Comparison of ENCODE assay signal across 8 mouse cellular contexts in genomic region chr9:31858720-31859340, GRCm38 (mm10). TPM values are rescaled to one million over a fixed set of nuclear protein-coding genes. Genes with fewer than 3 reads are reported as not detected.
DNase-seq lines count a peak whose midpoint lies in the region; ATAC-seq and TF ChIP-seq lines count a peak whose summit lies in the region.

No protein-coding gene starts in this region.

- peaks cover 17% of the 10 kb centered on the region; the same call in 1 of the 2 replicates for H3K4me1 ChIP-seq in kidney, embryonic 15.5 days
- H3K4me1 ChIP-seq in forebrain, postnatal 0 days (ENCODE audit: insufficient read depth) = peaks cover 7% of the 10 kb centered on the region

- DNase-seq in kidney, adult 11 months = no peak
- peak; percentile 77 for DNase-seq in ZHBTc4 (ENCODE audit: low read depth, low spot score)
- DNase-seq in forebrain, postnatal 0 days = peak; percentile 50
- peak; percentile 16 to 67 for DNase-seq in left cerebral cortex, postnatal 10 days (ENCODE audit: extremely low spot score in 1 of 2, low spot score in 2 of 2)
- no peak for DNase-seq in T-cell, adult 2 months (ENCODE audit: low spot score)

- no peak for TF ChIP-seq POLR2A in myocyte (IDR thresholded peaks at IDR 0.05; ENCODE audit: insufficient read length, low read depth)

- H3ac ChIP-seq in myocyte (ENCODE audit: control insufficient read depth, insufficient read length) = no peak overlapping the region

- no peaks in the 10 kb centered on the region for H3K36me3 ChIP-seq in kidney, embryonic 15.5 days
- no peaks in the 10 kb centered on the region for H3K36me3 ChIP-seq in forebrain, postnatal 0 days (ENCODE audit: insufficient read depth)
- H3K36me3 ChIP-seq in myocyte (ENCODE audit: control insufficient read depth, insufficient read depth) = no peaks in the 10 kb centered on the region

- H3K9ac ChIP-seq in kidney, embryonic 15.5 days = no peak overlapping the region
- H3K9ac ChIP-seq in forebrain, postnatal 0 days = no peak overlapping the region

- intact Hi-C loops in left cerebral cortex, postnatal 10 days (cut with DNase I) = no loop called here

- H3K79me2 ChIP-seq in myocyte (ENCODE audit: control insufficient read depth, insufficient read depth) = no peaks in the 10 kb centered on the region

- ATAC-seq in kidney, embryonic 15.5 days (replicated peaks; ENCODE audit: low FRiP score) = peak; percentile 10; the same call in 1 of the 2 replicates
- ATAC-seq in forebrain, postnatal 0 days = peak; percentile 72
- no peak for ATAC-seq in erythroid progenitor cell, adult 5-6 weeks (replicated peaks; ENCODE audit: low FRiP score, poor library complexity, severe bottlenecking)

- H3K9me3 ChIP-seq in kidney, embryonic 15.5 days (replicated peaks) = no peaks in the 10 kb centered on the region
- no peaks in the 10 kb centered on the region for H3K9me3 ChIP-seq in forebrain, postnatal 0 days (ENCODE audit: low read length)

- H3K4me2 ChIP-seq in kidney, embryonic 15.5 days = peak overlapping the region; percentile 54
- H3K4me2 ChIP-seq in forebrain, postnatal 0 days (ENCODE audit: low read depth) = peak overlapping the region; percentile 45
- peak overlapping the region; percentile 3 for H3K4me2 ChIP-seq in myocyte (ENCODE audit: low read depth)

- H3K27me3 ChIP-seq in kidney, embryonic 15.5 days = peaks cover 11% of the 10 kb centered on the region; the same call in 1 of the 2 replicates
- H3K27me3 ChIP-seq in forebrain, postnatal 0 days (ENCODE audit: insufficient read depth, low read length) = no peaks in the 10 kb centered on the region
- peaks cover 18% of the 10 kb centered on the region for H3K27me3 ChIP-seq in myocyte (ENCODE audit: control insufficient read depth, insufficient read depth, insufficient read length)

- peak overlapping the region; percentile 23 for H3K4me3 ChIP-seq in kidney, embryonic 15.5 days (replicated peaks)
- peak overlapping the region; percentile 6; the same call in 1 of the 2 replicates for H3K4me3 ChIP-seq in forebrain, postnatal 0 days (ENCODE audit: low read depth, low read length)
- no peak overlapping the region for H3K4me3 ChIP-seq in myocyte

- peak; percentile 73 for TF ChIP-seq CTCF in forebrain, postnatal 0 days (IDR thresholded peaks at IDR 0.05; ENCODE audit: low read depth)

- no peak overlapping the region for H3K27ac ChIP-seq in kidney, embryonic 15.5 days
- no peak overlapping the region for H3K27ac ChIP-seq in forebrain, postnatal 0 days (ENCODE audit: low read depth, low read length)

- 7% methylated on average over 20 of the region's 20 CpGs for WGBS in kidney, embryonic 15.5 days
- WGBS in forebrain, postnatal 0 days = 7% methylated on average over 20 of the region's 20 CpGs

TF ChIP-seq in myocyte, 11 proteins besides CTCF, POLR2A, EP300 and RAD21:
- TF ChIP-seq CEBPB (IDR thresholded peaks at IDR 0.05; ENCODE audit: insufficient read depth, poor library complexity, severe bottlenecking) (no peak), TCF3 (IDR thresholded peaks at IDR 0.05; ENCODE audit: insufficient read length, low read depth) (no peak), POLR2AphosphoS2 (IDR thresholded peaks at IDR 0.05; ENCODE audit: insufficient read length, low read depth) (no peak), MYOD1 (IDR thresholded peaks at IDR 0.05; ENCODE audit: control insufficient read depth in 1 of 3, insufficient read length in 2 of 3, low read depth in 2 of 3) (no peak), REST (IDR thresholded peaks at IDR 0.05; ENCODE audit: insufficient read depth, insufficient read length) (no peak), MAX (IDR thresholded peaks at IDR 0.05; ENCODE audit: low read depth) (no peak), SRF (IDR thresholded peaks at IDR 0.05; ENCODE audit: control insufficient read depth, insufficient read length, low read depth) (no peak), USF1 (IDR thresholded peaks at IDR 0.05; ENCODE audit: low read depth) (no peak)

RNA-seq across cellular contexts. Expression of gene Barx2, which starts 54.4 kb away (rescaled TPM):
- polyA plus RNA-seq in kidney, embryonic 15.5 days (2015; fragmentation: Nextera tagmentation; extraction: Ambion mirVana) = 0.16 TPM in 1 of 2 replicates, not detected in the other
- 1.0 and 2.2 TPM in 2 replicates for total RNA-seq in forebrain, postnatal 0 days (2014; rRNA removed)
- 0.19 TPM in 2 replicates for polyA plus RNA-seq in forebrain, postnatal 0 days (2015; fragmentation: Nextera tagmentation; extraction: Ambion mirVana)
- 1 to 10 TPM; 7.6 to 9.2 TPM for total RNA-seq in left cerebral cortex, postnatal 10 days (2021)
- 0.05 TPM for polyA plus RNA-seq in myocyte (2012; fragmentation: generic; extraction: Trizol)
- not detected in 2 replicates for total RNA-seq in erythroid progenitor cell, adult 5-6 weeks (2015; ENCODE audit: low replicate concordance)
- not detected in 2 replicates for total RNA-seq in erythroid progenitor cell, adult 5-6 weeks (2017; ENCODE audit: low replicate concordance)

Comparison
In these comparisons a context has a peak if more than half of its experiments do, and no peak if none do; other contexts are left out.
1. H3K4me2 ChIP-seq: peak in every context shown above with its lines; median percentile 54 in kidney, embryonic 15.5 days; 45 in forebrain, postnatal 0 days; 3 in myocyte.
2. DNase-seq: peak in ZHBTc4 (single experiment), forebrain, postnatal 0 days (single experiment) and left cerebral cortex, postnatal 10 days (2 of 2); none in kidney, adult 11 months (single experiment) and T-cell, adult 2 months (single experiment).